Mouse (Mus musculus) bone marrow macrophage, adult 2 months (primary cell): ENCODE data around the gene Cacng8. TPM values are rescaled to one million over a fixed set of nuclear protein-coding genes. Genes with fewer than 3 reads are reported as not detected.

Experiments
- H3K27ac ChIP-seq: 2 replicates; pipeline ENCODE4 v1.5.1; 2012; ENCODE audit warnings: low read depth, low read length; ENCODE audit not compliant: insufficient read depth
- H3K4me1 ChIP-seq: 2 replicates; pipeline ENCODE4 v1.6.1; 2012; ENCODE audit warnings: low read length; ENCODE audit not compliant: control insufficient read depth, insufficient read depth
- H3K4me3 ChIP-seq: 2 replicates; pipeline ENCODE4 v1.5.1; 2012; ENCODE audit warnings: mild to moderate bottlenecking, low read length, moderate library complexity; ENCODE audit not compliant: insufficient read depth
- CTCF ChIP-seq: IDR thresholded peaks from 2 replicates; pipeline ENCODE4 v1.5.1; 2012; ENCODE audit warnings: low read depth, mild to moderate bottlenecking, low read length, moderate library complexity
- POLR2A ChIP-seq: IDR thresholded peaks from 2 replicates; pipeline ENCODE4 v1.6.1; 2012; ENCODE audit warnings: mild to moderate bottlenecking, low read depth, low read length, borderline replicate concordance
- polyA plus RNA-seq: library from polyadenylated mRNA; stranded (reverse); fragments of >200 nt; gene quantifications from 2 replicates; pipeline ENCODE4 v1.2.4, GENCODE M21; 2012; ENCODE audit not compliant: missing spikeins, insufficient read depth, insufficient read length

The Cacng8 gene
- polyA plus RNA-seq, 1 experiment = 0.40 TPM

GRCm38 (mm10) chr7:3366705-3367516 is 23.6 kb upstream of the Cacng8 start:
- no peak overlapping the region for H3K27ac ChIP-seq
- peak overlapping the region; percentile 40 for H3K4me3 ChIP-seq
- peaks cover 13% of the 10 kb centered on the region; the same call in 1 of the 2 replicates for H3K4me1 ChIP-seq
- no peak for TF ChIP-seq POLR2A
- TF ChIP-seq CTCF = 0 out of 2 replicates have a peak, but pooled peaks have one; percentile 19

GRCm38 (mm10) chr7:3367569-3367968 is 22.9 kb upstream of the Cacng8 start:
- no peak for TF ChIP-seq CTCF
- no peak for TF ChIP-seq POLR2A
- H3K27ac ChIP-seq = no peak overlapping the region
- H3K4me1 ChIP-seq = peaks cover 13% of the 10 kb centered on the region; the same call in 1 of the 2 replicates
- peak overlapping the region; percentile 40 for H3K4me3 ChIP-seq

GRCm38 (mm10) chr7:3368311-3368710 is 22.2 kb upstream of the Cacng8 start:
- no peak for TF ChIP-seq POLR2A
- no peak for TF ChIP-seq CTCF
- no peak overlapping the region for H3K4me3 ChIP-seq
- H3K4me1 ChIP-seq = peaks cover 13% of the 10 kb centered on the region; the same call in 1 of the 2 replicates
- no peak overlapping the region for H3K27ac ChIP-seq

- H3K4me1 ChIP-seq = peaks cover 13% of the 10 kb centered on the region; the same call in 1 of the 2 replicates
- H3K4me3 ChIP-seq = no peak overlapping the region
- H3K27ac ChIP-seq = no peak overlapping the region
- TF ChIP-seq POLR2A = no peak
- TF ChIP-seq CTCF = no peak
Measured at GRCm38 (mm10) chr7:3369189-3369588, 21.3 kb upstream of the Cacng8 start.

- H3K4me3 ChIP-seq = no peak overlapping the region
- peaks cover 13% of the 10 kb centered on the region; the same call in 1 of the 2 replicates for H3K4me1 ChIP-seq
- TF ChIP-seq CTCF (no peak), POLR2A (no peak)
- no peak overlapping the region for H3K27ac ChIP-seq
Measured at GRCm38 (mm10) chr7:3370407-3370806, 20.1 kb upstream of the Cacng8 start.

- 0 out of 2 replicates have a peak, but pooled peaks cover 2% of the 10 kb centered on the region for H3K4me1 ChIP-seq
- no peak overlapping the region for H3K27ac ChIP-seq
- TF ChIP-seq POLR2A (no peak), CTCF (no peak)
- no peak overlapping the region for H3K4me3 ChIP-seq
Measured at GRCm38 (mm10) chr7:3372376-3372775, 18.1 kb upstream of the Cacng8 start.

GRCm38 (mm10) chr7:3373754-3374153 is 16.7 kb upstream of the Cacng8 start:
- Histone ChIP-seq H3K4me3 (no peak overlapping the region), H3K27ac (no peak overlapping the region), H3K4me1 (0 out of 2 replicates have a peak, but pooled peaks cover 2% of the 10 kb centered on the region)
- no peak for TF ChIP-seq CTCF

- H3K27ac ChIP-seq = no peak overlapping the region
- no peak overlapping the region for H3K4me3 ChIP-seq
- no peaks in the 10 kb centered on the region for H3K4me1 ChIP-seq
- TF ChIP-seq CTCF = peak; percentile 54
- no peak for TF ChIP-seq POLR2A
Measured at GRCm38 (mm10) chr7:3376831-3377230, 13.7 kb upstream of the Cacng8 start.

- H3K4me3 ChIP-seq = no peak overlapping the region
- no peak overlapping the region for H3K27ac ChIP-seq
- no peaks in the 10 kb centered on the region for H3K4me1 ChIP-seq
- no peak for TF ChIP-seq CTCF
- no peak for TF ChIP-seq POLR2A
Measured at GRCm38 (mm10) chr7:3382123-3382522, 8.4 kb upstream of the Cacng8 start.

GRCm38 (mm10) chr7:3384807-3385319 is 5.6 kb upstream of the Cacng8 start:
- Histone ChIP-seq H3K4me3 (no peak overlapping the region), H3K27ac (no peak overlapping the region), H3K4me1 (peaks cover 12% of the 10 kb centered on the region)
- TF ChIP-seq CTCF (no peak), POLR2A (no peak)
